Mouse (Mus musculus) intestine, embryonic 15.5 days (tissue): ENCODE measurements at regions not wholly inside any gene's neighbourhood (a gene's known extent, or its start where the extent isn't known, plus 50 kb on each side); places are given as distances from the start of the nearest gene placed in this dataset.

ENCODE experiments used
- ATAC-seq: fragments of 200-750 bp; cut with Nextera tagmentation; 2 replicates; pipeline ENCODE4 v1.8.0; 2017; ENCODE audit warnings: moderate TSS enrichment, moderate library complexity
- H3K27ac ChIP-seq: fragments of 300-500 bp; sonication (generic); 2 replicates; pipeline ENCODE4 v1.5.1; 2015; ENCODE audit warnings: mild to moderate bottlenecking, inconsistent platforms
- H3K27me3 ChIP-seq: fragments of 300-500 bp; sonication (generic); replicated peaks from 2 replicates; pipeline ENCODE4 v1.6.1; 2015; ENCODE audit warnings: inconsistent platforms
- H3K36me3 ChIP-seq: fragments of 300-500 bp; sonication (generic); 2 replicates; pipeline ENCODE4 v1.6.1; 2015; ENCODE audit warnings: inconsistent platforms
- H3K4me1 ChIP-seq: fragments of 300-500 bp; sonication (generic); replicated peaks from 2 replicates; pipeline ENCODE4 v1.6.1; 2015; ENCODE audit warnings: inconsistent platforms
- H3K4me2 ChIP-seq: fragments of 300-500 bp; sonication (generic); replicated peaks from 2 replicates; pipeline ENCODE4 v1.6.1; 2015; ENCODE audit warnings: mild to moderate bottlenecking, inconsistent platforms
- H3K4me3 ChIP-seq: fragments of 300-500 bp; sonication (generic); replicated peaks from 2 replicates; pipeline ENCODE4 v1.5.1; 2015; ENCODE audit warnings: inconsistent platforms
- H3K9ac ChIP-seq: fragments of 300-500 bp; sonication (generic); 2 replicates; pipeline ENCODE4 v1.6.1; 2015; ENCODE audit warnings: inconsistent platforms
- H3K9me3 ChIP-seq: fragments of 300-500 bp; sonication (generic); 2 replicates; pipeline ENCODE4 v1.6.1; 2016; ENCODE audit warnings: inconsistent platforms
- WGBS: fragments of 180-500 bp; shearing (Covaris S2); methylation state at CpG from one replicate; pipeline ENCODE4 v1.1.7; 2015; 5-methylcytosine and 5-hydroxymethylcytosine counted together

GRCm38 (mm10) chr5:12293685-12294084 is 89.5 kb upstream of the Sema3d start:
- ATAC-seq, result no peak
- 28% methylated on average over 4 of the region's 4 CpGs for WGBS
- no peaks in the 10 kb centered on the region for H3K4me1 ChIP-seq
- no peak overlapping the region for H3K4me3 ChIP-seq
- H3K27ac ChIP-seq, result no peak overlapping the region
- H3K9me3 ChIP-seq, result no peaks in the 10 kb centered on the region
- no peak overlapping the region for H3K9ac ChIP-seq
- H3K27me3 ChIP-seq, result no peaks in the 10 kb centered on the region
- H3K36me3 ChIP-seq, result no peaks in the 10 kb centered on the region
- peak overlapping the region; percentile 37 for H3K4me2 ChIP-seq

GRCm38 (mm10) chr5:12297331-12297730 is 85.9 kb upstream of the Sema3d start:
- Histone ChIP-seq H3K4me2 (no peak overlapping the region), H3K36me3 (no peaks in the 10 kb centered on the region), H3K4me3 (no peak overlapping the region), H3K27ac (no peak overlapping the region), H3K9ac (no peak overlapping the region), H3K4me1 (no peaks in the 10 kb centered on the region), H3K27me3 (no peaks in the 10 kb centered on the region), H3K9me3 (no peaks in the 10 kb centered on the region)
- ATAC-seq, result no peak
- 59% methylated on average over 2 of the region's 2 CpGs for WGBS

- no peak overlapping the region for H3K27ac ChIP-seq
- H3K4me3 ChIP-seq, result no peak overlapping the region
- no peaks in the 10 kb centered on the region for H3K27me3 ChIP-seq
- H3K4me1 ChIP-seq, result no peaks in the 10 kb centered on the region
- no peak overlapping the region for H3K9ac ChIP-seq
- ATAC-seq, result no peak
- 39% methylated on average over 4 of the region's 4 CpGs for WGBS
- no peaks in the 10 kb centered on the region for H3K36me3 ChIP-seq
- no peaks in the 10 kb centered on the region for H3K9me3 ChIP-seq
- no peak overlapping the region for H3K4me2 ChIP-seq
Measured at GRCm38 (mm10) chr5:12301833-12302808, 81.1 kb upstream of the Sema3d start.

GRCm38 (mm10) chr5:12309408-12309807 is 73.8 kb upstream of the Sema3d start:
- H3K9ac ChIP-seq, result no peak overlapping the region
- H3K27me3 ChIP-seq, result no peaks in the 10 kb centered on the region
- no peaks in the 10 kb centered on the region; the same call in 1 of the 2 replicates for H3K4me1 ChIP-seq
- ATAC-seq, result no peak
- H3K4me3 ChIP-seq, result no peak overlapping the region
- H3K9me3 ChIP-seq, result no peaks in the 10 kb centered on the region
- no peaks in the 10 kb centered on the region for H3K36me3 ChIP-seq
- no peak overlapping the region for H3K4me2 ChIP-seq
- no peak overlapping the region for H3K27ac ChIP-seq

GRCm38 (mm10) chr5:12332648-12333305 is 50.4 kb upstream of the Sema3d start:
- H3K4me2 ChIP-seq, result no peak overlapping the region
- no peaks in the 10 kb centered on the region for H3K9me3 ChIP-seq
- H3K9ac ChIP-seq, result no peak overlapping the region
- no peak overlapping the region for H3K4me3 ChIP-seq
- no peaks in the 10 kb centered on the region for H3K36me3 ChIP-seq
- H3K4me1 ChIP-seq, result no peaks in the 10 kb centered on the region
- no peaks in the 10 kb centered on the region for H3K27me3 ChIP-seq
- no peak overlapping the region for H3K27ac ChIP-seq
- 87% methylated on average over 4 of the region's 4 CpGs for WGBS
- ATAC-seq, result no peak
